Mouse (Mus musculus): ENCODE data around the gene Tctn3.

Gene Tctn3

DNA sequence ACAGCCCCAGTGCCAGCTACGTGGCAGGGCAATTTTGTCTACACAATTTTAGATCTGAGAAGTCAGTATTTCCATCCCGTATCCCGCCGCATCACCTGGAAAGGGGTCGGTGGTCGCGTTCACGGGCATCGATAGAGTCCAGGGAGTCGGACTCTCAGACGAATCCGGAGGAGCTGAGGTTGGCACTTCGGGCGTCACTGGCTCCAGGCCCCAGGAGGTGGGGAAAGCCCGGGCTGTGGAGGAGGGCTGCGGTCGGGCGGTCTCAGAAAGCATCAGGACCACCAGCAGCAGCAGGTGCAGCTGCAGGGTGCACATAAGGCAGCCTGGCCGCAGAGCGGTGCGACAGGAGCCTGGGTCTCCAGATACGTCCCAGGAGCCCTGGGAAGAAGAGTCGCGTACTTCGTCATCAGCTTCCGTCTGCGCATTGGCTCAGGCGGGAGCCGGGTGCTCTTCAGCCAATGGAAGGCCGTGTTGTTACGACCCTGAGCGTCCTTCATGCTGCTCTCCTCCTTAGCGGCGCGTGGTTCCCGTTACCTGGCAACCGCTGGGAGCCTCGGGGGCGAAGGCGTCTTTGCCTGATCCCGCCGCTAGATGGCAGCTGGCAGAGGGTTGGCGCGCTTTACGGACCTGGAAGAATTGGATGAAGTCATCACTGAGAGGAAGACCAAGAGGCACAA is at the start of gene Tctn3, which contains the start of gene Entpd1:
Gene Tctn3, minus strand, starts transcription at position 404 of the 677 bp plus-strand sequence.
Gene Entpd1, plus strand, starts transcription at position 537 of the 677 bp plus-strand sequence.
- DNase-seq (ENCODE audit: low spot score in 2 of 2), result peak; percentile 93 to 96

DNA sequence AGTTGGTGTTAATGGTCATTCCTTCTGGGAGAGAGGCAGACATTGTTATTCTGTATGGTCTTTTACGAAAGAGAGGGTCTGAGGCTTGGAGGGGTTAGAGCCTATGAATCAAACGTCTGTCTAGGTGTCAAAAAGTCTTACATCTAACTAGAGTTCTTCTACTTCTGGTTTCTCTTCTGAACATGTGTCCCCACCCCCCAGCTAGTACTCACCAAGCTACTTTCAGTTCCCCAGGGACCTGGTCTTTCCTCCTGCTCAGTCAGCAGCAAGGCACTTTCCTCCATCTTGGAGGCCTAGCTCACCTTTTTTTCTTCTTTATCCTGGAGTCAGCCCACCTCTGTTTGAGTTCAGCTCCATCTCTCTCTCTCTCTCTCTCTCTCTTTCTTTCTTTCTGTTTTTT is 49.1 kb upstream of the Tctn3 start:
- no peak for DNase-seq (ENCODE audit: low spot score in 2 of 2)

DNA sequence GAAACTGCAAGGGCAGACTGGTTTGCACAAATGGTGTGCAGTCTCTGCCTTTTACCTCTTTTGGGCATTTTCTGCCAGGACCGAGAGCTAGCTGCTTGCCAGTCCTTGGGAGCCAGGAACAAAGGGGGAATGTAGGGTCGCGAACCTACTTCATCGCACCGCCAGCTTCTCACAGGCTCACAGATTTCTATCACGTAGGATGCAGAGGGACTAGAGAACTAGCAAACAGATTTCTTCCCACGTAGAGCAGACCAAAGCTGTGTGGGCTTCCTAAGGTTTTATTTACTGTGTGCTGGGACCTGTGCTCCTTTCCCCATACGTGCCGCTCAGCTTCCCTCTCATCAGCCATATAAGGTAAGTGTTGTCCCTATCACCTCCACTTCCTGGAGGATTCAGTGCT is 48.5 kb upstream of the Tctn3 start:
- DNase-seq (ENCODE audit: low spot score in 2 of 2), result no peak

DNA sequence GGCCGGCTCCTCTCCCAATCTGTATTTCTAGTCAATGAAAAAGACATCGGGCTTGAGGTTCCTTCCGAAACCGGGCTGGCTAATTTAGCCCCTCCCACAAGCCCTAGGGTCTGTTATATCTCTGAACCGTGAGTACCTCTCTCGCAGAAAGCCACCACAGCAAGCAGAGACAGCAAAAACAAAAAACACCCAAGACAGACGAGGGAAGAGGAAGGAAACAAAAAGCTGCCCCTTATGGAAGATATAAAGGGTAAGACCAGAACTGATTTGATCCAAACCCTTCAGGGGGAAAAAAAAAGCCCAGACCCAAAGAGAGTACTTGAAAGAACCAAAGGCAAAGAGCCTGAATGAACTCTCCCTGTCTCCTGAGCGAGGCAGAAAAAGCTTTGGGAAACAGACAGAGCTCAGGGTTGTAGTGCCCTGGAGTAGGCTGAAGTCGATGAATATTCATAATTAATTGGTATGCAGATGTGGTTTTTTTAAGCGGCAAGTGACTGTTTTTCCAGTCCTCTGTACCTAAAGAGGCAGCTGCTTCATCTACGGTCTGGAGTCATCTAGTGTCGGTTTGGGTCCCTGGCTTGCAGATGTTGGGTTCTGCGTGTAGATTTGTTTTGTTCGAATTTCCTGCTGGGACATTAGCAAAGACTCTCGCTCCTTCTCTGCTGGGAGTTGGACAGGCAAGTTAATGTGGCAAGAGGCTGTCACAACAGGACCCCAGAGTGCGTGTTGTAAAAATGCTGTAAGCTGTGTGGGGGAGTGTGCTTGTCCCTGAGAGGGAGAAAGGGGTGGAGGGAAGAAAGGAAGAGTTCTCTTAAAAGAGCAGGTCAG is 47.8 kb upstream of the Tctn3 start:
- DNase-seq (ENCODE audit: low spot score in 2 of 2), result no peak

DNA sequence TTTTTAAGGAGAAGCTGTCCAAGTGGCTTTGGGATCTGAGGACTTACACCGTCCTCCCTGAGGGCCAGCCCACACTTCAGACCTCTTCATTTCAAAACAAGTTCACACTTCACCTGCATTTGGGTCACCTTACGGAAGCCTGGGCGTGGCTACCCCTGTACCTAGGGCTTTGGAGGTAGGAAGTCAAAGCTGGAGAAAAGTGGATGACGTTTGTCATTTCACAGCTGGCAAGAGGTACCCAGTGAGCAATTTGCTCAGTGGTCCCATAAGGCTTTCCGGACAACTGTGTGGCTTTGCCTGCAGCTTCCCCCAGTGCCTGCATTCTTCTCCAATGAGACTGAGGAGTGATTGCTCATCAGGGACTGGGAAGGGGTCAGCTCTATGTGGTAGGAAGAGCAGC is 46.9 kb upstream of the Tctn3 start:
- DNase-seq (ENCODE audit: low spot score in 2 of 2), result no peak

DNA sequence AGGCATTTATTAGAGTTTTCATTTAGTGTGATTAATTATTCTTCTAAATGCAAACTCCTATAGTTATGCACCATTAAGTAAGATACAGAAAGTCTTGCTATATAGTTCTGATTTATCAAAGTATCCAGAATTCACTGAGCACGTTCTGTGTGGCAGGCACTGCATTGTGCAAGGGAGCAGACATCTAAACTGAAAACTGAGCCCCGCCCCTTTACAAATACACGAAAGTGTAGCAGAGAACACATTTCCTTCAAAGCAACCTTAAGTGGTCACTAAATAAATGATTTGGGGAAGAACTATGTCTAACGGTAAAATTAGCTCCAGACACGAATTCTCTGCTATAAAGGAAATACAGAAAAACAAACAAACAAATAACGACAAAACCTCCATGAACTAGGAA is 46.2 kb upstream of the Tctn3 start:
- DNase-seq (ENCODE audit: low spot score in 2 of 2), result no peak

DNA sequence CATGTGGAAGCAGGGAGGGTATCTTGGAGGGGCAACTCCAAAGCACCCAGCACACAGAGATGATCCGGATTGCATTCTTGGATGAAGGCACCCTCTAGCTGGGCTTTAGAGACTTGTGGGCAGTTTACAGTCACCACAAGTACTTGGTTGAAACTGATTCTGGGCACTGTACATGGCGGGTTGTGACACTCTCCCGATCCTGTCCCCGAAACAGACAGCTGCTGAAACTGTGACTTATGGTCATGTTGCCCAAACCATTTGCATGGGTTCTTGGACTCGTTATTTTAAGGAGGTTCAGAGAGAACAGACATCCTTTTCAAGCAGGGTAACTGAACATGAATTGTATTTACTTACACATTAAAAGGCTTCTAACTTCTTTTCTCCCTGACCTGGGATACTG is 44.2 kb upstream of the Tctn3 start:
- DNase-seq (ENCODE audit: low spot score in 2 of 2), result no peak

DNA sequence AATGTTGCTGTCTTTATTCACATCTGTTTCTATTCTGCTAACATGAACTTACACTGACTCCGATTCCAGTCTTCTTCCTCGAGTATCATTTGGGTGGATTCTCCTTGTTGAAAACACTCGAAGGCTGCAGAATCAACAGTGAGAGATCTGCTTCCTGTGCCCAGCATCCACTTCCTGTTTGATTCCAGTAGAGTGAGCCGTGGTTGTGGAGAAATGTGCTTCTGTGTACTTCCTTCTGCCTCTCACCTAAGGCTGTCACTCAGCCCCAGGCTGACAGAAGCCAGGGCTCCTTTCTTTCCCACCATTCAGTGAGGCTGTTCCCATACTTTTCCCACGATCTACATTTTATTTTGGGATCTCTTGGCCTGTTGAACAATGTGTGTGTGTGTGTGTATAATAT is 38.1 kb upstream of the Tctn3 start:
- DNase-seq (ENCODE audit: low spot score in 2 of 2), result no peak

DNA sequence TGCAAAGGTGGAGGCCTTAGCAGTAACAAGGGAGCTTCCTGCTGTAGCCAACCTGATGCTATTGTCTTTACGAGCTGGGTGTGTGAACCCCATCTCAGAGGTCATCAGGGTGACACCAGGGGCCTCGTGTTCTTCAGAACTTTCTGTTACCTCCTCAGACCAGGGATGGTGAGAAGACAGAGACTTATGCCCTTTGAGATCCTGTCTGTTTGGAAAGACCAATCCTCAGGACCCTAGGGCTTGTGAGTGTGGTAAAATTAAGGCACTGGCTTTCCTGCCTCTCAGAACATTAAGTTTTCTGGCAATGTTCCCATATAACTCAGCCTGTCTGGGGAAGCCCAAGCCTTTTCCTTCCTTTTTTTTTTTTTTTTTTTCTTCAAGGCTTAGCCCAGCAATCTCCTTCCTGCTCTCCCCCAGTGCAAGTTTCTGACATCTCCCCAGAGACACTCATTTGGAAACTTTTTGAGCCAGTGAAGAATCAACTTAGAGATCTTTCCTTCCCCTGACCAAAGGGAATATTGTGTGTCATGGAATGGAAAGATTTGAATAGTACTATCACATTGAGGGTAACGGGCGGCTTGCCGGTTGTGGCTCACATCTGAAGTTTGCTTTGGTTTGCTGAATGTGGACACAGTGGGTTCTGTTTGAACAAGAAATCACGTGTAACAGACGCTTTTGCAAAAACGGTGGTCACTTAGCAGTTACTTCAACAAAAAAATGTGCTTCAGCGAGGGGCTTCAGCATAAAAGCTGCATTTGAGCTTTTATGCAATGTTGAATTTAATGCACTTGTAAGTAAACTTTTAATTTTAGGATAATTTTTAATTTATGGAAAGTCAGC is 35.5 kb upstream of the Tctn3 start:
- no peak for DNase-seq (ENCODE audit: low spot score in 2 of 2)

DNA sequence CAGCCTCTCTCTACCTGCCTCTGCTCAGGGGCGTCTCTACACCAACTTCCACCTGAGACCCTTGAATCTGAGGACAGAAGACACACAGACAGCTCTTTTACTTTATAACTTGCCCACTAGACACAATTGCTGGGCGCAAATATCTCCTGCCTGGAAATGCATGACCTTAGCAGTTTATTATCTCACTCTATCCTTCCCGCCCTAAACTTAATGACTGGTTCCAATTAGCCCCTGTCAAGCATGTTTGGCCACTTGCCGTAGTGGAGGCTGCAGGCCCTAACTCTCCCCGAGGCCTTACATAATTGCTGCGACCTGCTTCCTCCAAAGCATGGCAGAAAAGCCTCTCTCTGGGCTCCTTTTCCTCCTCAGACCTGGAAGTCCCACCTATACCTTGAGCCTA is 34.3 kb upstream of the Tctn3 start:
- no peak for DNase-seq (ENCODE audit: low spot score in 2 of 2)

DNA sequence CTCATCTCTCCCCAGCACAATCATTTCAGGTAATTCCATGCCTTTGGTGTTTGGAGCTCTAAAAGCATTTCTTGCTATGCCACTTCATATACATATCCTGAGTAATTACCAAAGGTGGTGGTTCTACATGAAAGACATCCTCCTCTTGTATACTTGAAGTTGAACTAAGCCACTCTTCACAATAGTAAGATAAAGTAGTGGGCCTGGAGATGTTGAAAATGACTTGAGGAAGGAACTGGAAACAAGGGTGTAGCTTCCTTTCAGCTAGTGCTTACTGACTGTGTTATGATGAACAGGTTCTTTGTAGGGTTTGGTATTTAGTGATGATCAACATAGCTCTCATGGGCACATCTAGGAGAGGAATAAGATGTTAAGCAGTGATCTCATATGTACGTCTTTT is 31.8 kb upstream of the Tctn3 start:
- no peak for DNase-seq (ENCODE audit: low spot score in 2 of 2)

DNA sequence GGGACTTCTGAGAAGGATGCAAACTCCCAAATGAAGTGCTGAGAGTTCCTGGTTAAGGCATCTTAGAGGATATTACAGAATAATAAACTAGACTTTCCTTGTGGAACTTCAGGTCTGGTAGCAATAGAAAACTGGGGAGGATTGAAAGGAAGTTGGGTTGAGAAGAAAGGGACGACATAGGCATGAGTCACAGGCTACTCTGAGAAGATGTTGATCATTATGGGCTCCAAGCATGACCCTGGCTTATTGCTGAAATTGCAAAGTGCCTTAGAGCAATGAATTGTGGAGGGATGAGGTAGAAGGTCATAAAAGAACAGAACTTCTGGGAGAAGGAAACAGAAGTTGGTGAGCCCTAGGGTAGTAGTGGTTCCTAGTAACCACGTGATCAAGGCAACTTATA is 28.8 kb upstream of the Tctn3 start:
- no peak for DNase-seq (ENCODE audit: low spot score in 2 of 2)

DNA sequence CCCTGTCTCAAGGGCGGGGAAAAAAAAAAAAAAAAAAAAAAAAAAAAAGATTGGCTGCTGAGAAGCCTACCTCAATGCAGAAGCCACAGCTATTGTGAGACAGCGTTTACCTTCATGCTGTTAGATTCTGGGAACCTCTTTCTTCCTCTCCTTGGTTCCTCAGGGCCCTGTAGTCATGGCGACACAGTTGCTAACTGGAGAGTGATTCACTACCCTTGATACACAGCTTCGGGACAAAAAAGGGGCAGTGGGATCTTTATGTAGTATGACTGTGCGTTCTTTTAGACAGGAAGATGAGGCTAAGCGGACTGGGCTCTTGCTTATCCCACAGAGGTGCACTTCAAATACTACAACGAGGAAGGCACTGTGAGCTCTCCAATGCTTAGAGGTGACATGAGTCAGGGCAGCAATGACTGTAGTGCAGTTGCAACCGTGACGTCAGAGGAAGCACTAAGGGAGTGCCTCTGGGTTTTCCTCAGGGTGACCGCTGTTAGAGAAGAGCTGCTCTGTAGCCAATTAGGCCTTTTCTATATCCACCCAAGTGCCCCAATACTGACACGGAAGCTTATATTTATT is 27.8 kb upstream of the Tctn3 start:
- DNase-seq (ENCODE audit: low spot score in 2 of 2), result no peak

DNA sequence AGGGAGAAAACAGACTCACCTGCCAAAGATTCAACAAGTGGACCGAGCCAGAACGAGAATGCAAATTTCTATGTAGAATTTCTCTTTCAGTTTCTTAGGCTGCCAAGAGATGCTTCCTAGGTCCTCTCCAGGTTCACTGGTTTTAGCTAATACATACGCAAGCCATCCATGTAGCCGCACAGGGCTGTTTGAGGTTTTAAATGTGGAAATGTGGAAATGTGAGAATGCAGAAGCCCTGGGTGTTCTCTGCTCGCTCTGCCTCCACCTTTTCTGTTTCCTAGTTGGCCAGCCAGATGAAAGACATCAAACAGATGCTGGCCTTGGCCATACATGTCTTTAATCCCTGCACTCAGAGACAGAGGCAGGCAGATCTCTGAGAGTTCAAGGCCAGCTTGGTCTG is 26.5 kb upstream of the Tctn3 start:
- DNase-seq (ENCODE audit: low spot score in 2 of 2), result no peak

DNA sequence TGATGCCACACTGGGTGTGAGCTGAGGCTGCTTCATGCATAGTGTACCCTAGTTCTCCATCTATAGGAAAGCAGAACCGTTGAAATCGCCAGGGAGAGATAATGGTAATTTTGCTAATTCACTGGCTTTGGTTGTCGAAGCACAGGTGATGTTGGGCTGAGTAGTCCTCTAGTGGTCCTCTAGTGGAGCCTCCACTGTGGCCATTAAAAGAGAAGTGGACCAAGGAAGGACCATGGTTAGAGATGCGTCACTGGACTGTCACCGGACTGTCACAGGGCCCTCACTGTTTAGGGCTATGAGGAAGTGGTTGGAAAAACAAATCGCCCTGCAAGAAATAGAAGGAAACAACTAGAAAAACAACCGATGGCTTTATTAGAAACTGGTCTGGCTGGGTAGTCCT is 25.6 kb upstream of the Tctn3 start:
- no peak for DNase-seq (ENCODE audit: low spot score in 2 of 2)

DNA sequence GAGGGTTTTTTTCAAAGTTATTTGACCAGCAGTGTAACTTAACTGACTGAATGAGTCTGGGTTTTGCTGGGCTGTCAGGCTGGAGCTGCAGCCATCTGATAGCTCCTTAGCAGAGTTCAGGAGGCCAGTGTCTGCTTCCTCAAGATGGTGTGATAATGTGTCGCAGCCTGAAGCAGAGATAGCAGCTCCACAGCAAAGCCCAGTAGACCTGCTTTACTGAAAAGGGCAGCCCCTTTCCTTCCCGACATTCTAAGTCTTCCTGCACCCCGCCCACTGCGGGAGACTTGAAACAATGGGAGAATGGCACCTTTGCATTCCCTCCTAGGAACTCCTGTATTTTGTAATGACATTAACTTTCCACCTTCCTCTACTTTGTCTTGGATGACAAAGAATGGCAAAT is 25.1 kb upstream of the Tctn3 start:
- no peak for DNase-seq (ENCODE audit: low spot score in 2 of 2)

DNA sequence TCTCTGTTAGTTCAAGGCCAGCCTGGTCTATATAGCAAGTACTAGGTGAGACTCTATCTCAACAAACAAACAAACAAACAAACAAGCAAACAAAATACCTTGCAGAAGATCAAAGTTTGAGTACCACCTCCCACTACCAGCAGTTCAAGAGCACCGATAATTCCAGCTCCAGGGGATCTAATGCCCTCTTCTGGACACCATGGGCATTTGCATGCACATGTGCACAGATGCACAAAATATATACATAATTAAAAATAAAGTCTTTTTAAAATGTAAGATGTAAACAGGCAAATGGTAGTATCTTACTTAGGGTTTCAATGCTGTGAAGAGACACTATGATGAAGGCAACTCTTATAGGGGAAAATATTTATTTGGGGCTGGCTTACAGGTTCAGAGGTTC is 21.1 kb upstream of the Tctn3 start:
- DNase-seq (ENCODE audit: low spot score in 2 of 2), result no peak

DNA sequence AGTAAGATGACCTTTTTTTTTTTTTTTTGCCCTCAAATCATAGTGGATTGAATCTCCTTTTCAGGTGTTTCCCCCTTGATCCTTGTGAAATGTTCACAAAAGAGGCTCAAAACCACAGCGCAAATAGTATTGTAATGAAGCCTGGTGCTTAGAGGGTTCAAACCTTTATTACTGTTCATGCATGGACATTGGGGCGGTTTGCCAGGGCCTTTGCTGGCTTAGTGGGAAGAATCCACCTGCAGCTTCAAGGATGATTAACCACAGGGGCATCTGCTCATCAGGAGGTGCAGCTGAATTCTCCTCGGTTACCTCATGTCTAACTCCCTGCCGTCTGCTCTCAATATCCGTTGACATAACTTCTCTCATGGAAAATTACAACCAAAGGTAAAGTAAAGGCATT is 20.6 kb upstream of the Tctn3 start:
- DNase-seq (ENCODE audit: low spot score in 2 of 2), result no peak

DNA sequence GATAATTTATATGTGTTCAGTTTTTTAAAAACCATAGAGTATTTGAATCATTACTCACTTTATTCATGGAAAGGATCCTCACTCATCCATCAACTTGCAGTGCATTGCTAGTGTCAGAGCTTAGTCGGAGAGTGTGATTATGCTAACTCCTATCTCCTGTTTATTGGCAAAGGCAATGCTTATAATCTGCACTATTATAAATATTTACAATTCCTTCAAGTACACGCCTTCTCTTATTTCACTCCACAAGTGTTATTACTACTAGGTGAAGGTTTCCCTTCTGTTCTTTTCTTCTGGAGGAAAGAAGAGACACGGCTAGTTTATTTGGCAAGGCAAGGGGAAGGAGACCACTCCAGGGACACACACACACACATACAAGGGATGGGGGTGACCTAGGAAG is 20.2 kb upstream of the Tctn3 start:
- DNase-seq (ENCODE audit: low spot score in 2 of 2), result no peak

DNA sequence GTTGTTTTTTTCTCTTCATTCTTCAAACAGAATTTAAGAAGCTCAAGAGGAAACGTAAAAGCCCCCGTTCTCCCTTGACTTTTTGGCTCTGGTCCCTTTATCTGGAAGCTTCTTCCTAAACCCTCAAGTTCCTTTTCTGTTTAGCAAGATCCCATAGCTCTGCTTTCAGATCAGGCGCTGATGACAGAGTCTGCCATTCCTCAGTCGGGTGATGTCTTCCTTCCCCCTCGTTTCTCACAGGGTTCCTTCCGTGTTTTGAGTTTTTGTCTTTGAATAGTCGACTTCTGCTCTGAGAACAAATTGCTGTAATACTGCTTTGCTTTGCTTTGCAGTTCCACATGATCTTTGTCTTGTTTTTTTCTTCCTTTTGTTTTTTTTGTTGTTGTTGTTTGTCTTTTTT is 18.6 kb upstream of the Tctn3 start:
- DNase-seq (ENCODE audit: low spot score in 2 of 2), result no peak

DNA sequence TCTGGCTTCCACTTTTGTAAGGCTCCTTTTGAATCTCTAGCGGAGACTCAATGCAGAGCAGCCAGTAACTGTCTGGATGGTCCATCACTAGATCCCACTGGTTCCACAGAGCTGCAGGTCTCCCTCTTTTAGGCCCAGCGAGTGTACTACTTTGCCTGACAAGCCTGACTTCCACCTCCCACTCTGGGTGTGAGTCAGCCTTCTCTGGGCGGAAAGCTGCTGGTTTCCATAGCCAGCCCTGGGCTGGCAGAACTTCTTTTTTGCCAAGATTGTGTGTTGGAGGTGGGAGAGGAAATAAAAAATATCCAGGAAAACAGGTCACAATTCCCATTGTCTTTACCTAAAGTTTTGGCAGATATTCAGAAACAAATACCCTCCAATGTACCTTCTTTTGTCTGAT is 18.1 kb upstream of the Tctn3 start:
- no peak for DNase-seq (ENCODE audit: low spot score in 2 of 2)

DNA sequence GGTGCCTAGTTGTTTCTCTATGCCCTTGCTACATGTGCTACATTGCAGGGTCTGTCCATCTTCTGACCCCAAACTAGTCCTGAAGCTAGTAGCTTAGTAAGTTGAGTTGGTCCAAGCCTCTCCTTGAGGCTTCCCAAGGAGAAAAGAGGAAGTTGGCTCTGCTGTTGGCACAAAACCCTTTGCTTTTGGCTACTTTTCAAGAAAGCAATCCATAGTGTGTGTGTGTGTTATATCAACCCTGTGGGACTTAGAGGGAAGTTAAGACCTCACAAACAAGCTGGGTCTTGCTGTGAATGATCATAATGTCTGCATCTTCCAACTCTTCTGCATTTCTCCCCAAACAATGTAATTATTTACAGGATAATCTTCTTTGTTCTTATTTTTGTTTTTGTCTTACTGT is 16.9 kb upstream of the Tctn3 start:
- no peak for DNase-seq (ENCODE audit: low spot score in 2 of 2)

All from urinary bladder, postnatal 36 days (tissue).